Mouse (Mus musculus): ENCODE data around the gene Osbp. TPM values are rescaled to one million over a fixed set of nuclear protein-coding genes. Genes with fewer than 3 reads are reported as not detected.

The Osbp gene
- total RNA-seq, 2 experiments from 2014 or later, result 54.3 to 62.9 TPM

DNA sequence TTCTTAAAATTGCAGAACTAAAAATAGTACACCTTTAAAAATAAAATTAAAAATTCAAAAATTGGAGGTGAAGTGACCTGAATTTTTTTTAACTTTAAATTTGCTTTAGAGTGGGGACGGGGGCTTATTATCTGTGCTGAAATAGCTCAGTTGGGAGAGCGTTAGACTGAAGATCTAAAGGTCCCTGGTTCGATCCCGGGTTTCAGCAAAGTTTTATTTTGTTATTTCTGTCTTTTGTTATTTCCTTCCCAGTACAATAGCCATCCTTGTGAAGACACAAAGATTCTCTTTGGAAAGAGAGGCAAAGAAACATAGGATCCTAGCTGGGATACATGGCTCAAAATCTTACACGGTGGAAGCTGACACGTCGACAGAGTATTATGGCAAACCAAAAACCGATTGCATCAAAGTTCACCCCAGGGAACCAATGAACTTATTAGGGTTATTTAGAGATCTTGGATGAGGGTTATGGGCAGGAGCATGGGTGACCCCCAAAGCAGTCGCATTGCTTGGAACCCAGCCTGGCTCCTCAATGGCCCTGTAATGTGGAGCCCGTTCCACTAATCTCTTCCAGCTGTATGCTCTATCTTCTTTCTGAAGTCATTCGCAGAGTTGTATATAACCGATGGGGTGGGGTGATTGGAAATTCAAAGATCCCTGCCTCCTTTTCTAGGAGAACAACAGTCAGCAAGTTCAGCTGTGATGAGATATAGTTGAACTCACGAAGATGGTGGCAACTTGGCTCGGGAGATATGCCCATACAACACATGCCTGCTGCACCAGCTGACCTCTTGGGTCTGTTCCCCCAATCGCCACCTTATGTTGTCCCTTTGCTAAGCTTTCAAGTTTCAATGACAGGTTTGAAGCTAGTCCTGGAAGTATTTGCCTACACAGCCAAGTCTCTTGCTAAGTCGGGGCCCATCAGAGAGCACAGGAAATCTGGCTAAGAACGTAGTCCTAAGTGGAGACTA, 43.0 kb downstream of the Osbp start:
- Histone ChIP-seq H3K27ac (peak overlapping the region; percentile 38), H3K4me3 (peak overlapping the region; percentile 39)
- no peak for TF ChIP-seq CTCF (IDR thresholded peaks at IDR 0.05)
- intact Hi-C loops (cut with DNase I), result no loop called here
- DNase-seq, result no peak

DNA sequence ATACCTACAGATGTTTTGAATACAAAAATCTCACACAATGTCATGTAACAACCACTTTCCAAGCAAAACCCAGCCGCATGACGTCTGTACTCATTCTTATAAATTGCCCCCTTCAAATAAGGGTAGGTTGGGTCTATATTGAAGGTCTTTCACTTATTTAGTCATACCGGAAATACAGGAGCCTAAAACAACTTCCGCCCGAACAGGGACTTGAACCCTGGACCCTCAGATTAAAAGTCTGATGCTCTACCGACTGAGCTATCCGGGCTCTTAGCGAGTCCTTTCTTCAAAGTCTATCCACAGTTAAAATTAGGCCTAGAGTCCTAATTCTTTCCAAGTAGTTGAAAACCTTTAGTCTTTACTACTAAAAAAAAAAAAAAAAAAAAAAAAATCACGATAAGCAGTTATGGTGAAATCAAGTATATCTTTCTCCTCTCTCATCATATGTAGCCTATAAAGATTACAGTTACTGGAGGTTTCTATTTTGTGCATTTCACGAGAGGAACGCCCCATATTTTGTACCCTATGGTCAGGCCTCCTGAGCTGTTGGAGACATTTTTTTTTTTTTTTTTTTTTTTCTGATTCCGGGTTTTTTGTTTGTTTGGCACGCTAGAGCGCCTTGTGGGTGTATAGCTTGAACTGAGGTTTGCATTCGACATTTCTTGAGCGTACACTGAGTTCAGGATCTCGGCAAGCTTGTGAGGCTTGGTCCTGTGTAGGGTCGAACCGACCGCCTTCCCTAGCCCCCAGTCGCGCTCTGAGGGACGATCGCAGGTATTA, 44.0 kb downstream of the Osbp start:
- intact Hi-C loops (cut with DNase I), result loop anchor here (2.0 to 5.0 kb wide), 3 partner anchors 43 to 788 kb away; partner anchors contain the start of genes Lpxn, Patl1 and Zfp91

DNA sequence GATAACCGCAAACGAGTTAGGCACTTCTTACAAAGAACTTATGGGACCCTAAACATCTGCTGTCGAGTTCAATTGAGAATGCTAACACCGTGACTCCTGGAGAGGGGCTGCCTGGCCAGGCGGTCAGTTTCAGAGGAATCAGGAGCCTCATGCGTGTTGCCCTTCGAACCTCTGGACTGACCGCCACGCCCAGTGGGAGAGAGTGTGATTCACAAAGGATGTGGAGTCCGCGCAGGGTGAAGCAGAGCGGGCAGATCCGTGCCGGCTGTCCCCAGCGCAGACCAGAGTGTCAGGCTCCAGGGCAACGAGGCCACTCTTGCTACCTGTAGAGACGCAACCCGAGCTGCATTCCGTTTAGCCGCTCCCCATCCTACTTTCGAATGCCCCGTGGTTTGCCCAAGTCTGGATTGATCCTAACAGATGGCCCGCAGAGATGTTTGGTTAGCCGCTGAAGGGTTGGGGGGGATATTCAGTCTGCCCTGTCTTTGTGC, 44.6 kb downstream of the Osbp start:
- no peak for TF ChIP-seq CTCF (IDR thresholded peaks at IDR 0.05)
- Histone ChIP-seq H3K27ac (peak overlapping the region; percentile 80), H3K4me3 (peak overlapping the region; percentile 86)
- intact Hi-C loops (cut with DNase I), result loop anchor here (2.0 to 5.0 kb wide), 3 partner anchors 44 to 787 kb away; partner anchors contain the start of genes Lpxn, Patl1 and Zfp91
- DNase-seq, result peak; percentile 76

More for the DNA sequence above, 44.0 kb downstream of the Osbp start:
- Histone ChIP-seq H3K4me3 (peak overlapping the region; percentile 86), H3K27ac (peak overlapping the region; percentile 80)
- no peak for TF ChIP-seq CTCF (IDR thresholded peaks at IDR 0.05)
- peak; percentile 67 for DNase-seq

DNA sequence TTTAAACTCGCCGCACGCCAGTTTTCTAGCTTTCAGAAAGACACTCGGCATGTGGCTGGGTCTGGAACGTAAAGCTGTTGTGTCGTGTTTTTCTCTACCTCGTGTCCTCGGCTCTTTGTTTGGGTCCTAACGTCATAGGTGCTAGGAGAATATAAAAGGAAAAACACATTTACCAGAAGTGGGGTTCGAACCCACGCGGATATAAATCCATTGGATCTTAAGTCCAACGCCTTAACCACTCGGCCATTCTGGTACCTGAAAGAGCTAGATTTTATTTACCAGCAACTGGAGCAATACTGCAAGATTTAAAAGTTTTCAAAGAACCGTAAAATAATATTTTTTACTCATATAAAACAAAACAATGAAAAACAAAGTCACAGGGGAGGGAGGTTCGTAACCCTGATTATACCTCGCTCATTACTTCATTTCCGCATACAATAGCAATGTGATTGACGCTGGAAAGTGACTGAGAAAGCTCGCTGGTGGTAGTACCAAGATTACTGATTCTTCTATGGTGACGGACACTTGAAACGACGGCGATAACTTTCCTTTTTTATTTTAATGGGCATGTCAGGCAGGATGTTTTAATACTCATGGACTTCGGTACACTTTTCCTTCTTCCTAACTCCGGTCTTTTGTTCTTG, 45.3 kb downstream of the Osbp start:
- no peak for TF ChIP-seq CTCF (IDR thresholded peaks at IDR 0.05)
- DNase-seq, result peak; percentile 58
- peak overlapping the region; percentile 80 for H3K27ac ChIP-seq
- intact Hi-C loops (cut with DNase I), result loop anchor here (2.0 to 5.0 kb wide), 3 partner anchors 44 to 786 kb away; partner anchors contain the start of genes Lpxn, Patl1 and Zfp91
- H3K4me3 ChIP-seq, result peak overlapping the region; percentile 86

DNA sequence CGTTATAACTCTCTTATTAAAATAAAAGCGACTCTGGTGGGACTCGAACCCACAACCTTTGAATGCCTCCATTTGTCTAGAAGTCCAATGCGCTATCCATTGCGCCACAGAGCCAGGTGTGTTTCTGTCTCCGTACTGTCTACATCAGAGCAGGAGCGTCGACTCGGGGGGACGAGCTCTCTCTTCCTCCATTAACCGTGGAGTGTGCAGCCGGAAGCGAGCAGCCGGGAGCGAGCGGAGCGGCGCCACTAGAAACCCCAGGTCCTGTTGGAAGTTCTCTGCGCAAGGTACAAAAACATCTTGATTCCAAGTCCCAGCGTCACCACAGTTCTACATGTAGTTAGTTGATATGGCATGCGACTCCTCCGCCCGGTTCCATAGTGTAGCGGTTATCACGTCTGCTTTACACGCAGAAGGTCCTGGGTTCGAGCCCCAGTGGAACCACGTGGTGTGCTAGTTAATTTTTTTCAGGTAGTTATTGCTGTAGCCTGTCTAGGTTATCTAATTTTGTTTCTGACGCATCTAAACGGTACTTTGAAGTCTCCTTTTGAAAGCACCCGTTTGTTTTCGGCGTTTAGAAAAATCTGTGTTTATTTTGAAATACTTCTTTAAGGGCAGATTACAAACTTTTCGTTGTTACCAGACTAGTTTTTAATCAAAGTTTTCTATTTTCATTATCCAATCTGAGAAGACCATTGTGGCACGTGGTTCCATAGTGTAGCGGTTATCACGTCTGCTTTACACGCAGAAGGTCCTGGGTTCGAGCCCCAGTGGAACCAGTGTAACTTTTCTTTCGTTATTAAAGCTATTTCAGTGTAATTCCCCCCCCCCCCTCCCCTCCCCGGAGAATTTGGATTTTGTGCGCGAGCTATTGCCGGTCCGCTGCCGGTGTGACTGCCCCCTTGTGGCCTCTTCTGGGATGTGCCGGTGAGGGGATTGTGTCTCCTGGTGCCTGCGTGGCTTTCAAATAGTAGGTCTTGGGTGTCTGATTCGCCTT, 46.1 kb downstream of the Osbp start:
- intact Hi-C loops (cut with DNase I), result loop anchor here (2.0 to 5.0 kb wide), 4 partner anchors 45 to 785 kb away; partner anchors contain the start of genes Lpxn, Patl1, Stx3 and Zfp91
- Histone ChIP-seq H3K27ac (peak overlapping the region; percentile 80), H3K4me3 (peak overlapping the region; percentile 86)
- peak; percentile 92 for DNase-seq
- peak; percentile 72 for TF ChIP-seq CTCF (IDR thresholded peaks at IDR 0.05)

- H3K4me3 ChIP-seq, result peak overlapping the region; percentile 86
- TF ChIP-seq CTCF (IDR thresholded peaks at IDR 0.05), result no peak
- peak overlapping the region; percentile 80 for H3K27ac ChIP-seq
- no peak for DNase-seq
- intact Hi-C loops (cut with DNase I), result loop anchor here (2.0 to 5.0 kb wide), 2 partner anchors 194 to 785 kb away; partner anchors contain the start of genes Lpxn, Stx3 and Zfp91
Observed at GRCm38 (mm10) chr19:12012615-12013014, 46.9 kb downstream of the Osbp start.

DNA sequence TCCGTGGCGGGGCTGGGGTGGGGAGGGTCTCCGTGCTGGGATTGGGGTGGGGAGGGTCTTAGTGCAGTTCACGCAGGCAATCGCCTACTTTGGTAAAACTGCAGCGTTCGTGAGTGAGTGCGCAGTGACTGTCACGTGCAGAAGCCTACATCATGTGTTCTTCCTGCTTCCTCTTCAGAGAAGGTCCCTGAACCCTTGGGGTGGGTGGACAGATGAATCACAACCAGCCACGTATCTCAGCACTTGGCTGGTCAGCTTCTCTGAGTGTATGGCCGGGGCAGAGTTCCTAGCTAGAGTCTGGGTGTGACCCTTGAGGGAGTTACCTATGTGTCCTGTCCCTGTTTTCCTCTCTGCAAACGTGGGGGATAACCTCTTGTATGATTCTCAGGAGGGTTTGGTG, 47.5 kb downstream of the Osbp start:
- H3K4me3 ChIP-seq, result peak overlapping the region; percentile 86
- H3K27ac ChIP-seq, result peak overlapping the region; percentile 80
- DNase-seq, result peak; percentile 59
- no peak for TF ChIP-seq CTCF (IDR thresholded peaks at IDR 0.05)
- intact Hi-C loops (cut with DNase I), result loop anchor here (2.0 to 5.0 kb wide), 2 partner anchors 194 to 784 kb away; partner anchors contain the start of genes Lpxn, Stx3 and Zfp91

DNA sequence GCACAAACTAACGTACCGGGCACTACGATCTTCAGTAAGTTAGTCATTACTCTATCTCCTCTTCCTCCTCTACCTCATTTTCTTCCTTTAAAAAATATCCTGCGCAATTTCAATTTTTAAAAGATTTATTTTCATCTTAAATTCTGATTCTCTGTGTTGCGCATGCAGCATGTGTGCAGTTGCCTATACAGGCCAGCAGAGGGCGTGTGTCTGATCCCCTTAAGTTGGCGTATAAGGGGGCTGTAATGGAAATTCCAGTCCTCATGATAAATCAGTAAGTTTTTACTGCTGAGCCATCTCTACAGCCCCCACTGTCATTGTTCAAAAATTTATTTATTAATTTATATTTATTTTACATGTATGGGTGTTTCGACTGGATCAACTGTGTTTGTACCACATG, 50.0 kb downstream of the Osbp start:
- no peak overlapping the region for H3K4me3 ChIP-seq
- peak; percentile 51 for TF ChIP-seq CTCF (IDR thresholded peaks at IDR 0.05)
- H3K27ac ChIP-seq, result no peak overlapping the region
- intact Hi-C loops (cut with DNase I), result loop anchor here (2.0 kb wide), 1 partner anchor 239 kb away; no protein-coding TSS in a partner anchor
- no peak for DNase-seq

- TF ChIP-seq CTCF (IDR thresholded peaks at IDR 0.05), result no peak
- intact Hi-C loops (cut with DNase I), result no loop called here
- no peak overlapping the region for H3K27ac ChIP-seq
- DNase-seq, result no peak
- no peak overlapping the region for H3K4me3 ChIP-seq
Observed at GRCm38 (mm10) chr19:12016192-12016591, 50.5 kb downstream of the Osbp start.

DNA sequence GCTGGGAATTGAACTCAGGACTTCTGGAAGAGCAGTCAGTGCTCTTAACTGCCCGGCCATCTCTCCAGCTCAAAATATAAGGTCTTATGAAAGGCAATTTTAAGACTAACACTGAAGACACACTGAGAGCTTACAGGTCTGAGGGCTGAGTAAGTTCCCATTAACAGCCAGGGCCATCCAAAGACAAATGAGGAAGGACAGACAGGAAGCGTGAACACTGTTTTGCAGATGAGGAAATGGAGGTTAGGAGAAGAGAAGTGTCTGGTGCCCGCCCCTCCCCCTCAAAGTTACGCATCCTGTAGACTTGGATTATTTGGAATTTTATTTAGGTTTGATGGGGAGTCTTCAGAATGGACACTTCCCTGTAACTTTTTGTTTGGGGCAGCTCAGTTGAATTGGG, 58.4 kb downstream of the Osbp start:
- DNase-seq, result no peak
- intact Hi-C loops (cut with DNase I), result no loop called here
- Histone ChIP-seq H3K4me3 (no peak overlapping the region), H3K27ac (no peak overlapping the region)
- no peak for TF ChIP-seq CTCF (IDR thresholded peaks at IDR 0.05)

- TF ChIP-seq CTCF (IDR thresholded peaks at IDR 0.05), result no peak
- H3K4me3 ChIP-seq, result no peak overlapping the region
- H3K27ac ChIP-seq, result no peak overlapping the region
- intact Hi-C loops (cut with DNase I), result no loop called here
- DNase-seq, result no peak
Observed at GRCm38 (mm10) chr19:12025333-12025732, 59.6 kb downstream of the Osbp start.
